Mouse (Mus musculus) stomach, postnatal 0 days (tissue): Measurements from ENCODE around the gene Mettl14.

ENCODE experiments used
- CTCF ChIP-seq: IDR thresholded peaks from 2 replicates; pipeline ENCODE4 v1.5.1; 2016; ENCODE audit warnings: antibody characterized with exemption, low read depth, mild to moderate bottlenecking, moderate library complexity
- EP300 ChIP-seq: optimal IDR thresholded peaks from 2 replicates; pipeline ENCODE3; 2016; ENCODE audit warnings: antibody characterized with exemption

DNA sequence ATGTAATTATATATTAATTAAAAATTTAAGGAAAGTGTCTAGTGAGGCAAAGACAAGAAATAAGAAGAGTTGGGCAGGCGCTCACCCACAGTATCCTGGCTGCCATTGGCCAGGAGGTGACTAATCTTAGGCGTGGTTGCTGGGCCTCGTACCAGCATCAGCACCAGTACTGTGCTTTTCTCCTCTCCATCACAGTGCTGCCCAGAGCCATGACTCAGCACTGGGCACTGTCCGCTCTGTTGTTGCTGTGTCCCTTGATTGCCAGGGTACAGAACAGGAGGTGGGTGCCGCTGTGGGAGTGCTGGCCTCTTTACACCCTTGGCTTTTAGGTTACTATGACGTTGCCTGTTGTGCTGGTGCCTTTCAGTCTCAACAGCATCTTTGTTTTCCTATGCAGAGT, 64.3 kb downstream of the Mettl14 start:
- no peak for TF ChIP-seq EP300
- no peak for TF ChIP-seq CTCF
